Comparison of ENCODE assay signal across 11 mouse cellular contexts in the genomic region with DNA sequence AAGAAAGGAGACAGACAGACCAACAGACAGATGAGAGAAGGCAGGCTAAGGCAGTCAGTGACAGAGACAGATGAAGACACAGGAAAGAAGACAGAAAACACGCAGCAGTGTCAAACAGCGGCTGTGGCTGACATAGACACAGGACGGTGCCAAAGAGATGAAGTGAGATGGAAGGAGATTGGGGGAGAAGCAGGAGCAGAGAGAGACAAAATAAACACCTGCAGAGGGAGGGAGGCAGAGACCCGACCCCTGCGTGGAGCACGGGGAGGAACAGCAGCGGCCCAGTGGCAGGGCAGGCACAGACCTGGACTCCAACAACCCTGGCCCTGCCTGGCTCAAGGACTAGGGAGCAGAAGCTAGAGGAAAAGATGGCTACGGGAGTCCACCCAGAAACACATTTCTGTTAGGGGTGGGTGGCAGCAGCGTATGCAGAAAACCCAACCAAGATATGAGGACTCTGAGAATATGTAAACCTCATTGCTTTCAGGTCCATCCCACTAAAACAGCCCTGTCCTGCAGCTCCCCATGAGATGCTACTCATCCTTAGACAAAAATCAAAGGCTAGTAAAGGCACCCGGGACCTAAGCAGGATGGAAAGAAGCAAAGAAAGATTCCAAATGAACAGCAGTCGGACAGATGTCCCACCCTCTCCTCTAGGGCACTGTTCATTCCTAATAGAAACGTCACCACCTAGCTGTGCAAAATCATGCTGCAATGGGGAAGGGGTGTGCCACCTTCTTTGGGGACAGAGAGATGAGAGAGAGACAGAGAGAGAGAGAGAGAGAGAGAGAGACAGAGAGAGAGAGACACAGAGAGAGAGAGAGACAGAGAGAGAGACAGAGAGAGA.
DNase-seq lines count a peak whose midpoint lies in the region; ATAC-seq and TF ChIP-seq lines count a peak whose summit lies in the region.
"Had no signal": no experiment of that assay in that cellular context is flagged by ENCODE, and none has a peak within 500 bp of the region (broad histone marks: within the 10 kb centered on the region; RNA-seq: fewer than 3 reads in every experiment).

No protein-coding gene starts in this region.

- TF ChIP-seq CTCF in left cerebral cortex, adult 2 months (IDR thresholded peaks at IDR 0.05), result no peak; the same call in 1 of the 2 replicates

- no peak overlapping the region for H3K9ac ChIP-seq in forebrain, embryonic 14.5 days (ENCODE audit: low read length)
- H3K9ac ChIP-seq in midbrain, embryonic 14.5 days (replicated peaks; ENCODE audit: low read length), result peak overlapping the region; percentile 14; the same call in 1 of the 2 replicates

- peak; percentile 27 for DNase-seq in cerebellum, adult 9-11 months
- no peak for DNase-seq in cerebellum, postnatal 10 days
- DNase-seq in left cerebral cortex, adult 2 months (ENCODE audit: extremely low spot score in 1 of 2, low spot score in 2 of 2), result no peak
- no peak for DNase-seq in left cerebral cortex, adult 9 months (ENCODE audit: low spot score in 2 of 2)
- no peak for DNase-seq in forebrain, embryonic 14.5 days (ENCODE audit: low spot score)
- DNase-seq in midbrain, embryonic 14.5 days, result no peak
- DNase-seq in adrenal gland, postnatal 14 days, result no peak
- DNase-seq in ovary, adult 18-20 months (ENCODE audit: low spot score), result no peak
- DNase-seq: adrenal gland, adult 2 months; kidney, adult 8-10 months; lung, postnatal 14 days had no signal

- intact Hi-C loops in left cerebral cortex, adult 2 months (cut with DNase I), result loop anchor here (2.0 to 5.0 kb wide), 4 partner anchors 25 to 142 kb away; no protein-coding TSS in a partner anchor

- no peak overlapping the region for H3K4me3 ChIP-seq in left cerebral cortex, adult 2 months
- H3K4me3 ChIP-seq in forebrain, embryonic 14.5 days (ENCODE audit: low read depth, low read length), result no peak overlapping the region
- no peak overlapping the region for H3K4me3 ChIP-seq in midbrain, embryonic 14.5 days (replicated peaks; ENCODE audit: low read depth, low read length)

- peaks cover 66% of the 10 kb centered on the region for H3K4me1 ChIP-seq in forebrain, embryonic 14.5 days (ENCODE audit: control insufficient read depth, insufficient read depth, low read length)
- H3K4me1 ChIP-seq in midbrain, embryonic 14.5 days (ENCODE audit: control insufficient read depth, insufficient read depth, low read length), result peaks cover 75% of the 10 kb centered on the region

- H3K9me3 ChIP-seq in forebrain, embryonic 14.5 days (replicated peaks; ENCODE audit: control insufficient read depth, low read length), result no peaks in the 10 kb centered on the region
- H3K9me3 ChIP-seq in midbrain, embryonic 14.5 days (ENCODE audit: control insufficient read depth, low read length), result no peaks in the 10 kb centered on the region

- H3K36me3 ChIP-seq in forebrain, embryonic 14.5 days (ENCODE audit: control insufficient read depth, insufficient read depth, low read length), result no peaks in the 10 kb centered on the region
- H3K36me3 ChIP-seq in midbrain, embryonic 14.5 days (ENCODE audit: control insufficient read depth, insufficient read depth, low read length), result no peaks in the 10 kb centered on the region

- 46% methylated on average over 12 of the region's 12 CpGs for WGBS in forebrain, embryonic 14.5 days
- 48% methylated on average over 12 of the region's 12 CpGs for WGBS in midbrain, embryonic 14.5 days

- peak overlapping the region; percentile 98 for H3K27ac ChIP-seq in left cerebral cortex, adult 2 months
- peak overlapping the region; percentile 45 for H3K27ac ChIP-seq in forebrain, embryonic 14.5 days (ENCODE audit: low read depth, low read length)
- H3K27ac ChIP-seq in midbrain, embryonic 14.5 days (replicated peaks; ENCODE audit: low read depth, low read length), result peak overlapping the region; percentile 86

- H3K27me3 ChIP-seq in forebrain, embryonic 14.5 days (replicated peaks; ENCODE audit: control insufficient read depth, insufficient read depth, low read length), result no peaks in the 10 kb centered on the region; the same call in 1 of the 2 replicates
- no peaks in the 10 kb centered on the region for H3K27me3 ChIP-seq in midbrain, embryonic 14.5 days (ENCODE audit: control insufficient read depth, insufficient read depth, low read length)

- no peak overlapping the region for H3K4me2 ChIP-seq in forebrain, embryonic 14.5 days (ENCODE audit: low read length)
- peak overlapping the region; percentile 34 for H3K4me2 ChIP-seq in midbrain, embryonic 14.5 days (ENCODE audit: low read length)

- ATAC-seq in forebrain, embryonic 14.5 days, result no peak
- ATAC-seq in midbrain, embryonic 14.5 days (ENCODE audit: low FRiP score, low TSS enrichment), result no peak

Comparison
In these comparisons a context has a peak if more than half of its experiments do, and no peak if none do; other contexts are left out.
1. H3K27ac ChIP-seq: peak in every context shown above with its lines; median percentile 98 in left cerebral cortex, adult 2 months; 86 in midbrain, embryonic 14.5 days; 45 in forebrain, embryonic 14.5 days.